Mouse (Mus musculus) liver, postnatal 0 days (tissue): ENCODE data around the gene Klf6. TPM values are rescaled to one million over a fixed set of nuclear protein-coding genes. Genes with fewer than 3 reads are reported as not detected.

Experiments used
- ATAC-seq: fragments of 200-750 bp; cut with Nextera tagmentation; 2 replicates; pipeline ENCODE4 v1.8.0; 2017; ENCODE audit warnings: mild to moderate bottlenecking, moderate library complexity
- DNase-seq: peaks from one replicate; pipeline ENCODE4 v3.0.0-alpha.2; 2016
- H3K27ac ChIP-seq: fragments of 300-500 bp; sonication (generic); 2 replicates; pipeline ENCODE4 v1.5.1; 2014; ENCODE audit warnings: antibody characterized with exemption, moderate library complexity, mild to moderate bottlenecking, low read depth
- H3K27me3 ChIP-seq: fragments of 300-500 bp; sonication (generic); 2 replicates; pipeline ENCODE4 v1.6.1; 2014; ENCODE audit warnings: low read length, control low read depth, mixed read lengths; ENCODE audit not compliant: insufficient read depth
- H3K36me3 ChIP-seq: fragments of 300-500 bp; sonication (generic); replicated peaks from 2 replicates; pipeline ENCODE4 v1.6.1; 2014; ENCODE audit warnings: mild to moderate bottlenecking, control low read depth, low read length, moderate library complexity, mixed read lengths; ENCODE audit not compliant: insufficient read depth
- H3K4me1 ChIP-seq: fragments of 300-500 bp; sonication (generic); 2 replicates; pipeline ENCODE4 v1.6.1; 2014; ENCODE audit warnings: antibody characterized with exemption, mild to moderate bottlenecking, control low read depth; ENCODE audit not compliant: insufficient read depth
- H3K4me2 ChIP-seq: fragments of 300-500 bp; sonication (generic); 2 replicates; pipeline ENCODE4 v1.6.1; 2014; ENCODE audit warnings: low read depth, mild to moderate bottlenecking, low read length, moderate library complexity, mixed read lengths
- H3K4me3 ChIP-seq: fragments of 300-500 bp; sonication (generic); 2 replicates; pipeline ENCODE4 v1.5.1; 2014; ENCODE audit warnings: low read depth, low read length
- H3K9ac ChIP-seq: fragments of 300-500 bp; sonication (generic); replicated peaks from 2 replicates; pipeline ENCODE4 v1.6.1; 2014; ENCODE audit warnings: mild to moderate bottlenecking, moderate library complexity
- H3K9me3 ChIP-seq: fragments of 300-500 bp; sonication (generic); 2 replicates; pipeline ENCODE4 v1.6.1; 2016; ENCODE audit warnings: mild to moderate bottlenecking, control low read depth, low read length, mixed read lengths
- CTCF ChIP-seq: sonication (generic); IDR thresholded peaks from 2 replicates; pipeline ENCODE4 v1.5.1; 2016; ENCODE audit warnings: antibody characterized with exemption, low read depth
- EP300 ChIP-seq: IDR thresholded peaks from 2 replicates; pipeline ENCODE4 v1.6.1; 2016; ENCODE audit warnings: antibody characterized with exemption, low read depth, mild to moderate bottlenecking
- WGBS: fragments of 180-500 bp; shearing (Covaris S2); extraction: QIAGEN DNeasy Blood & Tissue Kit; methylation state at CpG from one replicate; pipeline ENCODE4 v1.1.7; 2014; ENCODE audit not compliant: insufficient replicate concordance; 5-methylcytosine and 5-hydroxymethylcytosine counted together
- polyA plus RNA-seq: library from polyadenylated mRNA; unstranded; fragments of >200 nt; fragmentation: Nextera tagmentation; extraction: Ambion mirVana; gene quantifications from 2 replicates; pipeline ENCODE4 v1.2.1, GENCODE M21; 2015

Gene Klf6
- polyA plus RNA-seq, 1 experiment from 2014 or later, result 18.9 TPM

GRCm38 (mm10) chr13:5824189-5824815 is 37.0 kb upstream of the Klf6 start:
- no peak overlapping the region for H3K27ac ChIP-seq
- ATAC-seq (no peak), DNase-seq (no peak)
- H3K4me2 ChIP-seq, result no peak overlapping the region
- H3K36me3 ChIP-seq, result no peaks in the 10 kb centered on the region
- H3K27me3 ChIP-seq, result no peaks in the 10 kb centered on the region
- TF ChIP-seq EP300, result no peak
- TF ChIP-seq CTCF, result no peak
- H3K9ac ChIP-seq, result no peak overlapping the region
- no peaks in the 10 kb centered on the region for H3K4me1 ChIP-seq
- no peaks in the 10 kb centered on the region for H3K9me3 ChIP-seq
- H3K4me3 ChIP-seq, result no peak overlapping the region
- WGBS, result 60% methylated on average over 8 of the region's 8 CpGs

- no peak overlapping the region for H3K4me2 ChIP-seq
- no peaks in the 10 kb centered on the region for H3K4me1 ChIP-seq
- no peaks in the 10 kb centered on the region for H3K36me3 ChIP-seq
- H3K9ac ChIP-seq, result no peak overlapping the region
- H3K27ac ChIP-seq, result no peak overlapping the region
- H3K9me3 ChIP-seq, result no peaks in the 10 kb centered on the region
- no peak for ATAC-seq
- no peak for DNase-seq
- TF ChIP-seq CTCF, result no peak
- TF ChIP-seq EP300, result no peak
- WGBS, result 48% methylated on average over 9 of the region's 9 CpGs
- no peaks in the 10 kb centered on the region for H3K27me3 ChIP-seq
- H3K4me3 ChIP-seq, result no peak overlapping the region
Measured at GRCm38 (mm10) chr13:5826170-5826827, 35.0 kb upstream of the Klf6 start.

GRCm38 (mm10) chr13:5831976-5832375 is 29.3 kb upstream of the Klf6 start:
- Histone ChIP-seq H3K27me3 (no peaks in the 10 kb centered on the region), H3K9me3 (no peaks in the 10 kb centered on the region), H3K4me2 (no peak overlapping the region), H3K4me3 (no peak overlapping the region), H3K27ac (no peak overlapping the region), H3K36me3 (no peaks in the 10 kb centered on the region), H3K9ac (no peak overlapping the region), H3K4me1 (no peaks in the 10 kb centered on the region)
- TF ChIP-seq EP300 (no peak), CTCF (no peak)
- 37% methylated on average over 7 of the region's 7 CpGs for WGBS
- ATAC-seq (no peak), DNase-seq (no peak)

- DNase-seq (no peak), ATAC-seq (peak; percentile 68)
- H3K27me3 ChIP-seq, result no peaks in the 10 kb centered on the region
- WGBS, result 72% methylated on average over 4 of the region's 4 CpGs
- no peak overlapping the region for H3K27ac ChIP-seq
- no peaks in the 10 kb centered on the region for H3K36me3 ChIP-seq
- H3K4me1 ChIP-seq, result no peaks in the 10 kb centered on the region
- H3K9ac ChIP-seq, result no peak overlapping the region
- TF ChIP-seq EP300, result no peak
- no peak for TF ChIP-seq CTCF
- H3K4me3 ChIP-seq, result no peak overlapping the region
- no peaks in the 10 kb centered on the region for H3K9me3 ChIP-seq
- no peak overlapping the region for H3K4me2 ChIP-seq
Measured at GRCm38 (mm10) chr13:5837174-5837777, 24.0 kb upstream of the Klf6 start.

GRCm38 (mm10) chr13:5841418-5841817 is 19.9 kb upstream of the Klf6 start:
- Histone ChIP-seq H3K27me3 (no peaks in the 10 kb centered on the region), H3K4me3 (no peak overlapping the region), H3K9ac (no peak overlapping the region), H3K9me3 (no peaks in the 10 kb centered on the region), H3K4me1 (peaks cover 8% of the 10 kb centered on the region), H3K36me3 (no peaks in the 10 kb centered on the region), H3K27ac (no peak overlapping the region), H3K4me2 (no peak overlapping the region)
- ATAC-seq (no peak), DNase-seq (no peak)
- TF ChIP-seq EP300 (no peak), CTCF (no peak)
- 75% methylated on average over 6 of the region's 6 CpGs for WGBS

GRCm38 (mm10) chr13:5842911-5843310 is 18.4 kb upstream of the Klf6 start:
- Histone ChIP-seq H3K4me2 (no peak overlapping the region), H3K27ac (no peak overlapping the region), H3K9ac (no peak overlapping the region), H3K4me3 (no peak overlapping the region), H3K36me3 (no peaks in the 10 kb centered on the region), H3K9me3 (no peaks in the 10 kb centered on the region), H3K4me1 (peaks cover 8% of the 10 kb centered on the region), H3K27me3 (no peaks in the 10 kb centered on the region)
- DNase-seq (no peak), ATAC-seq (no peak)
- WGBS, result 53% methylated on average over 5 of the region's 5 CpGs
- no peak for TF ChIP-seq EP300
- no peak for TF ChIP-seq CTCF
